Mouse (Mus musculus): Measurements from ENCODE around the gene 5730409E04Rik. TPM values are rescaled to one million over a fixed set of nuclear protein-coding genes. Genes with fewer than 3 reads are reported as not detected.

The 5730409E04Rik gene
- polyA plus RNA-seq, 1 experiment from 2014 or later = 1.9 TPM

GRCm38 (mm10) chr4:126620349-126620874 lies 10.8 kb downstream of the 5730409E04Rik start:
- DNase-seq (ENCODE audit: low spot score) = no peak
- H3K27ac ChIP-seq (replicated peaks) = no peak overlapping the region
- no peaks in the 10 kb centered on the region; the same call in 1 of the 2 replicates for H3K4me1 ChIP-seq (replicated peaks; ENCODE audit: control insufficient read depth, insufficient read depth)
- no peaks in the 10 kb centered on the region for H3K9me3 ChIP-seq (ENCODE audit: control insufficient read depth, low read length)
- WGBS = 32% methylated on average over 13 of the region's 13 CpGs
- TF ChIP-seq EP300 (optimal IDR thresholded peaks at IDR 0.05) (no peak), CTCF (IDR thresholded peaks at IDR 0.05; ENCODE audit: low read depth) (no peak)
- H3K4me3 ChIP-seq (ENCODE audit: low read depth, low read length) = no peak overlapping the region
- H3K4me2 ChIP-seq (replicated peaks; ENCODE audit: low read depth) = peak overlapping the region; percentile 44
- ATAC-seq (ENCODE audit: low FRiP score, low TSS enrichment) = no peak
- no peaks in the 10 kb centered on the region for H3K36me3 ChIP-seq (ENCODE audit: control insufficient read depth, insufficient read depth, low read length)
- 0 out of 2 replicates have a peak overlapping the region, but pooled peaks have one; percentile 48 for H3K9ac ChIP-seq (ENCODE audit: low read length)
- no peaks in the 10 kb centered on the region for H3K27me3 ChIP-seq (ENCODE audit: control insufficient read depth, insufficient read depth, low read length)

- H3K36me3 ChIP-seq (ENCODE audit: control insufficient read depth, insufficient read depth, low read length) = no peaks in the 10 kb centered on the region
- H3K27me3 ChIP-seq (ENCODE audit: control insufficient read depth, insufficient read depth, low read length) = no peaks in the 10 kb centered on the region
- 3% methylated on average over 23 of the region's 23 CpGs for WGBS
- H3K27ac ChIP-seq (replicated peaks) = 0 out of 2 replicates have a peak overlapping the region, but pooled peaks have one; percentile 24
- H3K4me2 ChIP-seq (replicated peaks; ENCODE audit: low read depth) = peak overlapping the region; percentile 45
- no peaks in the 10 kb centered on the region for H3K9me3 ChIP-seq (ENCODE audit: control insufficient read depth, low read length)
- peak; percentile 52 for TF ChIP-seq CTCF (IDR thresholded peaks at IDR 0.05; ENCODE audit: low read depth)
- TF ChIP-seq EP300 (optimal IDR thresholded peaks at IDR 0.05) = no peak
- DNase-seq (ENCODE audit: low spot score) (no peak), ATAC-seq (ENCODE audit: low FRiP score, low TSS enrichment) (peak; percentile 26; the same call in 1 of the 2 replicates)
- H3K4me3 ChIP-seq (ENCODE audit: low read depth, low read length) = peak overlapping the region; percentile 15; the same call in 1 of the 2 replicates
- 0 out of 2 replicates have a peak overlapping the region, but pooled peaks have one; percentile 38 for H3K9ac ChIP-seq (ENCODE audit: low read length)
- H3K4me1 ChIP-seq (replicated peaks; ENCODE audit: control insufficient read depth, insufficient read depth) = no peaks in the 10 kb centered on the region
Observed at GRCm38 (mm10) chr4:126627021-126627681, 17.5 kb downstream of the 5730409E04Rik start.

- H3K4me3 ChIP-seq (ENCODE audit: low read depth, low read length) = no peak overlapping the region
- no peak overlapping the region for H3K9ac ChIP-seq (ENCODE audit: low read length)
- ATAC-seq (ENCODE audit: low FRiP score, low TSS enrichment) (no peak), DNase-seq (ENCODE audit: low spot score) (no peak)
- no peak for TF ChIP-seq EP300 (optimal IDR thresholded peaks at IDR 0.05)
- peak; percentile 52 for TF ChIP-seq CTCF (IDR thresholded peaks at IDR 0.05; ENCODE audit: low read depth)
- H3K36me3 ChIP-seq (ENCODE audit: control insufficient read depth, insufficient read depth, low read length) = no peaks in the 10 kb centered on the region
- no peaks in the 10 kb centered on the region for H3K27me3 ChIP-seq (ENCODE audit: control insufficient read depth, insufficient read depth, low read length)
- no peak overlapping the region for H3K27ac ChIP-seq (replicated peaks)
- H3K4me2 ChIP-seq (replicated peaks; ENCODE audit: low read depth) = no peak overlapping the region
- WGBS = 39% methylated on average over 2 of the region's 2 CpGs
- H3K4me1 ChIP-seq (replicated peaks; ENCODE audit: control insufficient read depth, insufficient read depth) = no peaks in the 10 kb centered on the region
- H3K9me3 ChIP-seq (ENCODE audit: control insufficient read depth, low read length) = no peaks in the 10 kb centered on the region
Observed at GRCm38 (mm10) chr4:126631922-126632321, 22.3 kb downstream of the 5730409E04Rik start.

- no peak for TF ChIP-seq CTCF (IDR thresholded peaks at IDR 0.05; ENCODE audit: low read depth)
- TF ChIP-seq EP300 (optimal IDR thresholded peaks at IDR 0.05) = no peak
- no peak overlapping the region for H3K27ac ChIP-seq (replicated peaks)
- ATAC-seq (ENCODE audit: low FRiP score, low TSS enrichment) (no peak), DNase-seq (ENCODE audit: low spot score) (no peak)
- no peaks in the 10 kb centered on the region for H3K36me3 ChIP-seq (ENCODE audit: control insufficient read depth, insufficient read depth, low read length)
- H3K27me3 ChIP-seq (ENCODE audit: control insufficient read depth, insufficient read depth, low read length) = no peaks in the 10 kb centered on the region
- WGBS = 69% methylated on average over 3 of the region's 3 CpGs
- H3K4me2 ChIP-seq (replicated peaks; ENCODE audit: low read depth) = no peak overlapping the region
- no peak overlapping the region for H3K9ac ChIP-seq (ENCODE audit: low read length)
- H3K9me3 ChIP-seq (ENCODE audit: control insufficient read depth, low read length) = no peaks in the 10 kb centered on the region
- H3K4me3 ChIP-seq (ENCODE audit: low read depth, low read length) = no peak overlapping the region
- H3K4me1 ChIP-seq (replicated peaks; ENCODE audit: control insufficient read depth, insufficient read depth) = no peaks in the 10 kb centered on the region
Observed at GRCm38 (mm10) chr4:126632668-126633067, 23.1 kb downstream of the 5730409E04Rik start.

- Histone ChIP-seq H3K27ac (replicated peaks) (no peak overlapping the region), H3K4me1 (replicated peaks; ENCODE audit: control insufficient read depth, insufficient read depth) (no peaks in the 10 kb centered on the region), H3K9me3 (ENCODE audit: control insufficient read depth, low read length) (no peaks in the 10 kb centered on the region), H3K27me3 (ENCODE audit: control insufficient read depth, insufficient read depth, low read length) (no peaks in the 10 kb centered on the region), H3K9ac (ENCODE audit: low read length) (no peak overlapping the region), H3K36me3 (ENCODE audit: control insufficient read depth, insufficient read depth, low read length) (no peaks in the 10 kb centered on the region), H3K4me2 (replicated peaks; ENCODE audit: low read depth) (no peak overlapping the region), H3K4me3 (ENCODE audit: low read depth, low read length) (no peak overlapping the region)
- no peak for DNase-seq (ENCODE audit: low spot score)
- WGBS = 31% methylated on average over 11 of the region's 11 CpGs
- TF ChIP-seq CTCF (IDR thresholded peaks at IDR 0.05; ENCODE audit: low read depth) = no peak
- TF ChIP-seq EP300 (optimal IDR thresholded peaks at IDR 0.05) = no peak
- no peak for ATAC-seq (ENCODE audit: low FRiP score, low TSS enrichment)
Observed at GRCm38 (mm10) chr4:126636330-126636729, 26.7 kb downstream of the 5730409E04Rik start.

GRCm38 (mm10) chr4:126637446-126637845 lies 27.8 kb downstream of the 5730409E04Rik start:
- H3K4me3 ChIP-seq (ENCODE audit: low read depth, low read length) = no peak overlapping the region
- H3K9ac ChIP-seq (ENCODE audit: low read length) = no peak overlapping the region
- no peaks in the 10 kb centered on the region for H3K27me3 ChIP-seq (ENCODE audit: control insufficient read depth, insufficient read depth, low read length)
- ATAC-seq (ENCODE audit: low FRiP score, low TSS enrichment) = no peak
- TF ChIP-seq CTCF (IDR thresholded peaks at IDR 0.05; ENCODE audit: low read depth) = no peak
- no peak for TF ChIP-seq EP300 (optimal IDR thresholded peaks at IDR 0.05)
- no peaks in the 10 kb centered on the region for H3K4me1 ChIP-seq (replicated peaks; ENCODE audit: control insufficient read depth, insufficient read depth)
- H3K27ac ChIP-seq (replicated peaks) = no peak overlapping the region
- DNase-seq (ENCODE audit: low spot score) = no peak
- H3K4me2 ChIP-seq (replicated peaks; ENCODE audit: low read depth) = no peak overlapping the region
- H3K36me3 ChIP-seq (ENCODE audit: control insufficient read depth, insufficient read depth, low read length) = no peaks in the 10 kb centered on the region
- H3K9me3 ChIP-seq (ENCODE audit: control insufficient read depth, low read length) = no peaks in the 10 kb centered on the region
- WGBS = 62% methylated on average over 4 of the region's 4 CpGs
